Mouse (Mus musculus) cerebellum, adult 2 months (tissue): ENCODE results near the gene Raf1. TPM values are rescaled to one million over a fixed set of nuclear protein-coding genes. Genes with fewer than 3 reads are reported as not detected.

Source experiments
- DNase-seq, 2 experiments: peaks; one replicate each; pipeline ENCODE4 v3.0.0; 2021
- H3K27ac ChIP-seq: fragments of 200-500 bp; 2 replicates; pipeline ENCODE4 v1.5.1; 2012; ENCODE audit warnings: low read length, control low read depth, inconsistent platforms; ENCODE audit not compliant: insufficient read depth
- H3K27me3 ChIP-seq: fragments of 200-500 bp; 2 replicates; pipeline ENCODE4 v1.6.1; 2012; ENCODE audit warnings: inconsistent platforms, mild to moderate bottlenecking, low read length, moderate library complexity; ENCODE audit not compliant: control insufficient read depth, insufficient read depth
- H3K4me1 ChIP-seq: fragments of 200-500 bp; 2 replicates; pipeline ENCODE4 v1.6.1; 2011; ENCODE audit warnings: low read length; ENCODE audit not compliant: control insufficient read depth, insufficient read depth
- H3K4me3 ChIP-seq: fragments of 200-500 bp; replicated peaks from 2 replicates; pipeline ENCODE3; 2011; ENCODE audit warnings: mild to moderate bottlenecking, low read depth, low read length, control low read depth; ENCODE audit not compliant: insufficient read depth
- CTCF ChIP-seq: fragments of 200-500 bp; IDR thresholded peaks from 2 replicates; pipeline ENCODE4 v1.5.1; 2011; ENCODE audit warnings: low read depth, mild to moderate bottlenecking, control low read depth, low read length, moderate library complexity, borderline replicate concordance; ENCODE audit not compliant: insufficient read depth
- POLR2A ChIP-seq: fragments of 200-500 bp; IDR thresholded peaks from 2 replicates; pipeline ENCODE4 v1.6.1; 2011; ENCODE audit warnings: low read length, control low read depth, borderline replicate concordance; ENCODE audit not compliant: insufficient read depth
- WGBS: fragments of 180-500 bp; shearing (Covaris S2); methylation state at CpG from one replicate; pipeline ENCODE4 v1.1.7; 2018; 5-methylcytosine and 5-hydroxymethylcytosine counted together
- polyA plus RNA-seq: library from polyadenylated mRNA; depleted of rRNA; stranded (reverse); fragments of >200 nt; gene quantifications from 2 replicates; pipeline ENCODE4 v1.2.3, GENCODE M21; 2012

Raf1 gene
- polyA plus RNA-seq, 1 experiment, result 152 TPM

DNA sequence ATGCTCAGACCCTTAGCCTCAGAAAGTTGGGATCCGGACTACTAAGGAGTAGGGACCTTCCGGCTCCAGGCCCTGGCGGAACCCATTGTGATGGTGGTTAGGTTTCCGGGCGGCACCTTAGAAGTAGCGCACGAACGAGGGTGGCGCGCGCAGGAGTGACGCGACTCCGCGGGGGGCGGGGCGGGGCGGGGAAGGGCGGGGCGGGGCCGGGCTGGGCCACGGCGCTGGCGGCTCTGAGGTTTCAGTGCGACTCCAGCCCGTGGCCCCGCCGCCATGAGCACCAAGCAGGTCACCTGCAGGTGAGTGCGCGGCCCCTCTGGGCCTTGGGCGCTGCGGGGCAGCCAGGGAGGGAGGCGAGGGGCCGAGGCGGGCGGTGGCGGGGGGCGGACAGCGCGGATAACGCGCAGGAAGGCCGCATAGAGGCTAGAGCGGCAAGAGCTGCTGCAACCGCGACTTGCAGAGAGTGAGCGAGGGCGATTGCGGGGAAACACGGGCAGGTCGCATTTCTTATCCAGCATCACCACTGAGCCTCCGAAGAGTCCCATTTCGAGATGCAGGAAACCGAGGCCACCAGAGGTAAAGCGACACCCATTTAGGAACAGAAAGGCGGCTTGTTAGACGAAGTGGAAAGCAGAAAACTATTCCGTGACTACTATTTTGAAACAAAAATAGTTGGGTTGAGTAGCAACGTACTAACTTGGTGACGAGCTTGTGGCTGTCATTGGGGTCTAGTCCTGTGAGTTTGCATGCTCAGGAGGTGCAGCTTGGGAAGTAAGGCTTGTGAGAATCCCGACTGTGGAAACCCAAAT lies 74.5 kb downstream of the Raf1 start, which contains the start of gene Mkrn2:
Gene Mkrn2 (plus strand): TSS at position 188 of the 809 bp plus-strand sequence.
- peak; percentile 83 to 88 for DNase-seq
- no peaks in the 10 kb centered on the region for H3K27me3 ChIP-seq
- peaks cover 16% of the 10 kb centered on the region for H3K4me1 ChIP-seq
- under 1% methylated on average over 60 of the region's 61 CpGs for WGBS
- peak within 1 kb of the TSS; percentile 88 for H3K4me3 ChIP-seq
- no peak for TF ChIP-seq CTCF
- peak; percentile 69 for TF ChIP-seq POLR2A
- no peak within 1 kb of the TSS for H3K27ac ChIP-seq

DNA sequence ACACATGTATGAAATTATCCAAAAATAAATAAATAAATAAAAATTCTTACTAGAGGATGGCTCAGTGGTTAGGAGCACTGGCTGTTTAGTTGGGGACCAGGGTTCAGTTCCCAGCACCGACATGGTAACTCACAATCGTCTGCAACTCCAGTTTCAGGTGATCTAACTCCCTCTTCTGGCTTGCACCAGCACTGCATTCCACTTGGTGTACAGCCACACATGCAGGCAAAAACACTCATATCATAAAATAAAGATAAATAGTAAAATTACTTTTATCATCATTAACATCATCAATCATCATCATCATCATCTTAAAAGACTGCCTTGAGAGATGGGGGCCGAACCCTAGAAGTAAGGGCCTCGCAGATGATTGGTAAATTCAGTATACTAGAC lies 75.1 kb downstream of the Raf1 start:
- no peak overlapping the region for H3K27ac ChIP-seq
- no peaks in the 10 kb centered on the region for H3K27me3 ChIP-seq
- WGBS, result 64% methylated on average over 4 of the region's 4 CpGs
- peak overlapping the region; percentile 48 for H3K4me3 ChIP-seq
- TF ChIP-seq CTCF, result no peak
- TF ChIP-seq POLR2A, result no peak
- DNase-seq, result peak in 1 of 2 experiments; percentile 40
- peaks cover 14% of the 10 kb centered on the region for H3K4me1 ChIP-seq

DNA sequence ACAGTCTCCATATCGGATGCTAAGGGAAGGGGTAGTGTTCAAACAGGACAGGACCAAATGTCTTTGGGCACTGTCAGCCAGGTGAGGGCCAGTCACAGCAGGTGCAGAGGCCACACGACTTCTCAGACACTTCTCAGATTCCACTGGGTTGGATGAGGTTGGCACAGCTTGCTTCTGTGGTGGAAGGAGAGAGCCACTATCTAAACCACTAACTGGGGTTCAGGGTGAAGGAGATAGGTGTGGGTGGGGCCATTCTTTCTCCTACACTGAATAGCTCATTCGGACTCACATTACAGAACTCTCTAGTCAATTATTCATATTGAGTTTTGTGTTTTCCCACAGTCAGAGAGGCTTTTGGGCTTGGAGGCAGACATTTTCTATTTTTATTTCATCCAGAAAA lies 80.8 kb downstream of the Raf1 start:
- 66% methylated on average over 3 of the region's 3 CpGs for WGBS
- DNase-seq, result no peak
- TF ChIP-seq CTCF (no peak), POLR2A (no peak)

DNA sequence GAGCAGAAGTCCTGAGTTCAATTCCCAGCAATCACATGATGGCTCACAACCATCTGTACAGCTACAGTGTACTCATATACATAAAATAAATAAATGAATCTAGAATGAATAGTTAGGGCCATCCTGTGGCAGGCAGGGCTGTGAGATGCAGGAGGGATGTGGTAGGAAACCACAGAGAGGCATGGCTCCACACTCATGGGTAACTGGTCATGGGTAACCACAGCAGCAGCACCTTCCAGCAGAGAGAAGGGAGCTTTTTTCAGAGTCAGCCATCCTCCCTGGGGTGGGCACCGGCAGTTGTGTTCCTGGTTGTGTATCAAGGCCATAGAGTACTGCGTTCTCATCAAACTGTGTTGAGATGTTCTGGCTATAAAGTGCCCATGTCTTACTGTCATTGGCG lies 82.0 kb downstream of the Raf1 start:
- TF ChIP-seq POLR2A, result no peak
- TF ChIP-seq CTCF, result no peak
- no peaks in the 10 kb centered on the region for H3K4me1 ChIP-seq
- H3K4me3 ChIP-seq, result no peak overlapping the region
- DNase-seq, result no peak
- no peak overlapping the region for H3K27ac ChIP-seq
- H3K27me3 ChIP-seq, result no peaks in the 10 kb centered on the region
- 63% methylated on average over 3 of the region's 3 CpGs for WGBS

More for the DNA sequence above, 80.8 kb downstream of the Raf1 start:
- Histone ChIP-seq H3K27me3 (no peaks in the 10 kb centered on the region), H3K27ac (no peak overlapping the region), H3K4me3 (no peak overlapping the region), H3K4me1 (no peaks in the 10 kb centered on the region)

GRCm38 (mm10) chr6:115593252-115593651 lies 83.2 kb downstream of the Raf1 start:
- H3K27ac ChIP-seq, result no peak overlapping the region
- DNase-seq, result no peak
- WGBS, result 72% methylated on average over 4 of the region's 4 CpGs
- no peak for TF ChIP-seq POLR2A
- H3K4me3 ChIP-seq, result no peak overlapping the region
- no peaks in the 10 kb centered on the region for H3K27me3 ChIP-seq
- H3K4me1 ChIP-seq, result no peaks in the 10 kb centered on the region

GRCm38 (mm10) chr6:115592458-115592857 lies 84.0 kb downstream of the Raf1 start, which contains the start of gene Mkrn2os:
Gene Mkrn2os (minus strand): TSS chr6:115592576.
- no peak within 1 kb of the TSS for H3K4me3 ChIP-seq
- H3K27me3 ChIP-seq, result no peaks in the 10 kb centered on the region
- TF ChIP-seq POLR2A (no peak), CTCF (no peak)
- DNase-seq, result no peak
- H3K4me1 ChIP-seq, result no peaks in the 10 kb centered on the region
- no peak within 1 kb of the TSS for H3K27ac ChIP-seq
- 63% methylated on average over 5 of the region's 5 CpGs for WGBS

DNA sequence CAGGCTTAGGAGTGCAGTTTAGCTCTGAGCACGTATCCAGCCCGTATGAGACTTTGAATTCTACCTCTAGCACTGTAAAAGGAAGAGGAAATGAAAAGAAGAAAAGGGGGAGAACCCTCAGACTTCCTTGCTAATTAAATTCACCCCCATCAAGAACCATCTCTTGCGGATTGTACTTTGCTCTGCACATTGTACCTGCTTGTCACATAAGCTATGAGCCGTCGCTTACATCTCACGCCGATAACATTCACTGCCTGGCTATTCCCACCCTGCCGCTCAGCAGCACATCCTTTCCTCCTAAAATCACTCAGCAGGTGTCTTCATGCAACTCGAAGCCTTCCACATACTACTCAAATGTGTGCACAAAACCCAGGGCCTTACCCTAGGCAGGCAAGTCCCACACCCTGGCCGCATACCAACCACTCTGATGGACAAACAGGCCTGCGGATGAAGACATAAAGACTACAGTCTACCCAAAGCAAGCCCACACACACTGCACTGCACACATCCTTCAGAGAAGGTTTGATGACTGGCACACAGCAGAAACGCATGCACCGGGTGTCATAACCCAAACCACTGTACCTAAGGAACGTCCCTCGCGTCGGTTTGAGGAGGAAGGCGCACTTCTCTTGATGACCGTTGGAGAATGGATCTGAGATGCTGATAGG lies 84.6 kb downstream of the Raf1 start:
- no peak for TF ChIP-seq CTCF
- no peak for TF ChIP-seq POLR2A
- Histone ChIP-seq H3K27me3 (no peaks in the 10 kb centered on the region), H3K4me1 (no peaks in the 10 kb centered on the region), H3K27ac (no peak overlapping the region), H3K4me3 (no peak overlapping the region)
- 85% methylated on average over 19 of the region's 19 CpGs for WGBS
- no peak for DNase-seq

DNA sequence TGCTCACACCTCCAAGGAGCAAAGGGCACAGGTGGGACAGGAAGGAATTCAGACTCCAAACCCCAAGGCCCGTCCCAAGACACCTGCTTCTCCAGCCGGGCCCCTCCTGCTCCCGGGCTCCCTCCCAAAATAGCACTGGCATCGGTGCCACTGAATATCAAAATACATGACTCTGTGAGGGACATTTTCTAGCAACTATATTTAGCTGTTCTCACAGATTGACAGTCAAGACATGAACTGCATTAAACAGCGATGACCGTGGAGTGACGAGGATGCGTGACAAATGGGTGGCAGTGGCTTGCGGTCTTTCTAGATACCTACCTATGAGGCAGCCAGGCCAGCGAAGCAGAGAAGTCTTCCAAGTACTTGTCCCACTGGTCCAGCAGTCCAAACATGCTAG lies 90.1 kb downstream of the Raf1 start:
- no peak for DNase-seq
- TF ChIP-seq CTCF, result no peak
- no peak for TF ChIP-seq POLR2A
- WGBS, result 42% methylated on average over 10 of the region's 10 CpGs
- Histone ChIP-seq H3K4me1 (no peaks in the 10 kb centered on the region), H3K27ac (no peak overlapping the region), H3K4me3 (no peak overlapping the region), H3K27me3 (no peaks in the 10 kb centered on the region)
